Mouse (Mus musculus) ZHBTc4 (cell line): ENCODE results near the gene Cyb561d2.

Source experiments
- DNase-seq: peaks from one replicate; pipeline ENCODE4 v3.0.0-alpha.2; 2011; ENCODE audit warnings: low read depth, low spot score

Gene Cyb561d2

GRCm38 (mm10) chr9:107521711-107522399 is 20.1 kb downstream of the Cyb561d2 start:
- DNase-seq, result peak; percentile 66

GRCm38 (mm10) chr9:107521190-107521589 is 20.8 kb downstream of the Cyb561d2 start:
- no peak for DNase-seq

- DNase-seq, result no peak
Observed at GRCm38 (mm10) chr9:107520331-107520730, 21.7 kb downstream of the Cyb561d2 start.

GRCm38 (mm10) chr9:107514303-107514955 is 27.6 kb downstream of the Cyb561d2 start:
- DNase-seq, result peak; percentile 87

GRCm38 (mm10) chr9:107512326-107512725 is 29.7 kb downstream of the Cyb561d2 start:
- no peak for DNase-seq

GRCm38 (mm10) chr9:107511436-107511835 is 30.6 kb downstream of the Cyb561d2 start:
- no peak for DNase-seq

- no peak for DNase-seq
Observed at GRCm38 (mm10) chr9:107510384-107511100, 31.5 kb downstream of the Cyb561d2 start.

- DNase-seq, result no peak
Observed at GRCm38 (mm10) chr9:107508266-107508665, 33.7 kb downstream of the Cyb561d2 start.

- peak; percentile 39 for DNase-seq
Observed at GRCm38 (mm10) chr9:107504662-107505537, 37.1 kb downstream of the Cyb561d2 start.

- DNase-seq, result no peak
Observed at GRCm38 (mm10) chr9:107502131-107502846, 39.7 kb downstream of the Cyb561d2 start.

- DNase-seq, result no peak
Observed at GRCm38 (mm10) chr9:107500708-107501286, 41.2 kb downstream of the Cyb561d2 start.

- no peak for DNase-seq
Observed at GRCm38 (mm10) chr9:107496359-107496758, 45.6 kb downstream of the Cyb561d2 start.

- no peak for DNase-seq
Observed at GRCm38 (mm10) chr9:107494238-107494637, 47.8 kb downstream of the Cyb561d2 start.

GRCm38 (mm10) chr9:107493511-107493910 is 48.5 kb downstream of the Cyb561d2 start:
- no peak for DNase-seq

GRCm38 (mm10) chr9:107490625-107491024 is 51.4 kb downstream of the Cyb561d2 start:
- DNase-seq, result no peak

GRCm38 (mm10) chr9:107490146-107490545 is 51.8 kb downstream of the Cyb561d2 start:
- no peak for DNase-seq
